Mouse (Mus musculus): ENCODE results near the gene Taok3. TPM values are rescaled to one million over a fixed set of nuclear protein-coding genes. Genes with fewer than 3 reads are reported as not detected.

The Taok3 gene
- polyA plus RNA-seq (2015; fragmentation: Nextera tagmentation; extraction: Ambion mirVana): 33.1 TPM in 2 replicates

- no peaks in the 10 kb centered on the region for H3K9me3 ChIP-seq (replicated peaks; ENCODE audit: control insufficient read depth, low read length)
- peak within 1 kb of the TSS; percentile 93 for H3K4me2 ChIP-seq (ENCODE audit: low read depth, low read length)
- peak within 1 kb of the TSS; percentile 87 for H3K9ac ChIP-seq (ENCODE audit: low read length)
- peak within 1 kb of the TSS; percentile 75 for H3K27ac ChIP-seq (ENCODE audit: low read length)
- peaks cover 23% of the 10 kb centered on the region for H3K4me1 ChIP-seq (ENCODE audit: control insufficient read depth, insufficient read depth, low read length)
- H3K4me3 ChIP-seq (replicated peaks; ENCODE audit: low read length): peak within 1 kb of the TSS; percentile 77
- peak; percentile 88 for ATAC-seq (ENCODE audit: insufficient read depth, low FRiP score)
- no peaks in the 10 kb centered on the region for H3K27me3 ChIP-seq (ENCODE audit: control insufficient read depth, insufficient read depth, low read length)
- under 1% methylated on average over 74 of the region's 74 CpGs for WGBS
- H3K36me3 ChIP-seq (ENCODE audit: control insufficient read depth, insufficient read depth, low read length): no peaks in the 10 kb centered on the region
Measured at GRCm38 (mm10) chr5:117119777-117120488, at the start of gene Taok3. TSS of gene Taok3 (plus strand) at chr5:117120129.

GRCm38 (mm10) chr5:117087718-117088117 lies 32.2 kb upstream of the Taok3 start:
- peak overlapping the region; percentile 13 for H3K4me3 ChIP-seq (replicated peaks; ENCODE audit: low read length)
- H3K27ac ChIP-seq (ENCODE audit: low read length): no peak overlapping the region
- H3K4me2 ChIP-seq (ENCODE audit: low read depth, low read length): peak overlapping the region; percentile 42
- no peak; the same call in 1 of the 2 replicates for ATAC-seq (ENCODE audit: insufficient read depth, low FRiP score)
- peaks cover 13% of the 10 kb centered on the region for H3K36me3 ChIP-seq (ENCODE audit: control insufficient read depth, insufficient read depth, low read length)
- 0 out of 2 replicates have a peak overlapping the region, but pooled peaks have one; percentile 46 for H3K9ac ChIP-seq (ENCODE audit: low read length)
- WGBS: 7% methylated on average over 13 of the region's 13 CpGs
- no peaks in the 10 kb centered on the region for H3K9me3 ChIP-seq (replicated peaks; ENCODE audit: control insufficient read depth, low read length)
- 0 out of 2 replicates have a peak, but pooled peaks cover 12% of the 10 kb centered on the region for H3K4me1 ChIP-seq (ENCODE audit: control insufficient read depth, insufficient read depth, low read length)
- no peaks in the 10 kb centered on the region for H3K27me3 ChIP-seq (ENCODE audit: control insufficient read depth, insufficient read depth, low read length)

GRCm38 (mm10) chr5:117089147-117089546 lies 30.8 kb upstream of the Taok3 start:
- no peak for ATAC-seq (ENCODE audit: insufficient read depth, low FRiP score)
- peaks cover 16% of the 10 kb centered on the region for H3K36me3 ChIP-seq (ENCODE audit: control insufficient read depth, insufficient read depth, low read length)
- no peak overlapping the region for H3K4me3 ChIP-seq (replicated peaks; ENCODE audit: low read length)
- H3K9me3 ChIP-seq (replicated peaks; ENCODE audit: control insufficient read depth, low read length): no peaks in the 10 kb centered on the region
- H3K27me3 ChIP-seq (ENCODE audit: control insufficient read depth, insufficient read depth, low read length): no peaks in the 10 kb centered on the region
- no peak overlapping the region for H3K9ac ChIP-seq (ENCODE audit: low read length)
- 0 out of 2 replicates have a peak, but pooled peaks cover 12% of the 10 kb centered on the region for H3K4me1 ChIP-seq (ENCODE audit: control insufficient read depth, insufficient read depth, low read length)
- 35% methylated on average over 3 of the region's 3 CpGs for WGBS
- H3K27ac ChIP-seq (ENCODE audit: low read length): no peak overlapping the region
- H3K4me2 ChIP-seq (ENCODE audit: low read depth, low read length): no peak overlapping the region

GRCm38 (mm10) chr5:117089786-117090185 lies 30.1 kb upstream of the Taok3 start:
- WGBS: 24% methylated on average over 5 of the region's 6 CpGs
- no peak overlapping the region for H3K4me2 ChIP-seq (ENCODE audit: low read depth, low read length)
- no peak overlapping the region for H3K27ac ChIP-seq (ENCODE audit: low read length)
- no peaks in the 10 kb centered on the region for H3K27me3 ChIP-seq (ENCODE audit: control insufficient read depth, insufficient read depth, low read length)
- H3K9ac ChIP-seq (ENCODE audit: low read length): no peak overlapping the region
- no peak for ATAC-seq (ENCODE audit: insufficient read depth, low FRiP score)
- peaks cover 16% of the 10 kb centered on the region for H3K36me3 ChIP-seq (ENCODE audit: control insufficient read depth, insufficient read depth, low read length)
- no peaks in the 10 kb centered on the region for H3K9me3 ChIP-seq (replicated peaks; ENCODE audit: control insufficient read depth, low read length)
- H3K4me1 ChIP-seq (ENCODE audit: control insufficient read depth, insufficient read depth, low read length): 0 out of 2 replicates have a peak, but pooled peaks cover 12% of the 10 kb centered on the region
- H3K4me3 ChIP-seq (replicated peaks; ENCODE audit: low read length): no peak overlapping the region

- WGBS: 41% methylated on average over 7 of the region's 7 CpGs
- no peak overlapping the region for H3K9ac ChIP-seq (ENCODE audit: low read length)
Measured at GRCm38 (mm10) chr5:117094431-117094830, 25.5 kb upstream of the Taok3 start.

GRCm38 (mm10) chr5:117096716-117097115 lies 23.2 kb upstream of the Taok3 start:
- no peak overlapping the region for H3K4me3 ChIP-seq (replicated peaks; ENCODE audit: low read length)
- ATAC-seq (ENCODE audit: insufficient read depth, low FRiP score): no peak
- no peak overlapping the region for H3K4me2 ChIP-seq (ENCODE audit: low read depth, low read length)
- peaks cover 22% of the 10 kb centered on the region for H3K36me3 ChIP-seq (ENCODE audit: control insufficient read depth, insufficient read depth, low read length)
- H3K27ac ChIP-seq (ENCODE audit: low read length): no peak overlapping the region
- 32% methylated on average over 3 of the region's 3 CpGs for WGBS
- no peaks in the 10 kb centered on the region for H3K27me3 ChIP-seq (ENCODE audit: control insufficient read depth, insufficient read depth, low read length)
- no peak overlapping the region for H3K9ac ChIP-seq (ENCODE audit: low read length)
- H3K9me3 ChIP-seq (replicated peaks; ENCODE audit: control insufficient read depth, low read length): no peaks in the 10 kb centered on the region
- no peaks in the 10 kb centered on the region for H3K4me1 ChIP-seq (ENCODE audit: control insufficient read depth, insufficient read depth, low read length)

More at GRCm38 (mm10) chr5:117094431-117094830, 25.5 kb upstream of the Taok3 start:
- Histone ChIP-seq H3K4me1 (ENCODE audit: control insufficient read depth, insufficient read depth, low read length) (0 out of 2 replicates have a peak, but pooled peaks cover 3% of the 10 kb centered on the region), H3K4me3 (replicated peaks; ENCODE audit: low read length) (no peak overlapping the region), H3K9me3 (replicated peaks; ENCODE audit: control insufficient read depth, low read length) (no peaks in the 10 kb centered on the region), H3K27ac (ENCODE audit: low read length) (no peak overlapping the region), H3K27me3 (ENCODE audit: control insufficient read depth, insufficient read depth, low read length) (no peaks in the 10 kb centered on the region), H3K36me3 (ENCODE audit: control insufficient read depth, insufficient read depth, low read length) (peaks cover 16% of the 10 kb centered on the region), H3K4me2 (ENCODE audit: low read depth, low read length) (no peak overlapping the region)
- no peak for ATAC-seq (ENCODE audit: insufficient read depth, low FRiP score)

GRCm38 (mm10) chr5:117099008-117099407 lies 20.9 kb upstream of the Taok3 start:
- 78% methylated on average over 5 of the region's 5 CpGs for WGBS

GRCm38 (mm10) chr5:117099742-117100141 lies 20.2 kb upstream of the Taok3 start:
- Histone ChIP-seq H3K4me1 (ENCODE audit: control insufficient read depth, insufficient read depth, low read length) (no peaks in the 10 kb centered on the region), H3K36me3 (ENCODE audit: control insufficient read depth, insufficient read depth, low read length) (peaks cover 17% of the 10 kb centered on the region; the same call in 1 of the 2 replicates), H3K27ac (ENCODE audit: low read length) (no peak overlapping the region), H3K27me3 (ENCODE audit: control insufficient read depth, insufficient read depth, low read length) (no peaks in the 10 kb centered on the region), H3K9me3 (replicated peaks; ENCODE audit: control insufficient read depth, low read length) (no peaks in the 10 kb centered on the region), H3K9ac (ENCODE audit: low read length) (no peak overlapping the region), H3K4me2 (ENCODE audit: low read depth, low read length) (no peak overlapping the region), H3K4me3 (replicated peaks; ENCODE audit: low read length) (no peak overlapping the region)
- WGBS: 84% methylated on average over 11 of the region's 11 CpGs
- no peak for ATAC-seq (ENCODE audit: insufficient read depth, low FRiP score)

More at GRCm38 (mm10) chr5:117099008-117099407, 20.9 kb upstream of the Taok3 start:
- ATAC-seq (ENCODE audit: insufficient read depth, low FRiP score): no peak
- H3K4me3 ChIP-seq (replicated peaks; ENCODE audit: low read length): no peak overlapping the region
- H3K4me1 ChIP-seq (ENCODE audit: control insufficient read depth, insufficient read depth, low read length): no peaks in the 10 kb centered on the region
- H3K9me3 ChIP-seq (replicated peaks; ENCODE audit: control insufficient read depth, low read length): no peaks in the 10 kb centered on the region
- no peak overlapping the region for H3K27ac ChIP-seq (ENCODE audit: low read length)
- no peak overlapping the region for H3K9ac ChIP-seq (ENCODE audit: low read length)
- no peaks in the 10 kb centered on the region for H3K27me3 ChIP-seq (ENCODE audit: control insufficient read depth, insufficient read depth, low read length)
- no peak overlapping the region for H3K4me2 ChIP-seq (ENCODE audit: low read depth, low read length)
- 0 out of 2 replicates have a peak, but pooled peaks cover 15% of the 10 kb centered on the region for H3K36me3 ChIP-seq (ENCODE audit: control insufficient read depth, insufficient read depth, low read length)

GRCm38 (mm10) chr5:117103194-117103929 lies 16.6 kb upstream of the Taok3 start:
- no peak overlapping the region for H3K9ac ChIP-seq (ENCODE audit: low read length)
- no peaks in the 10 kb centered on the region for H3K9me3 ChIP-seq (replicated peaks; ENCODE audit: control insufficient read depth, low read length)
- no peak overlapping the region for H3K4me2 ChIP-seq (ENCODE audit: low read depth, low read length)
- H3K27ac ChIP-seq (ENCODE audit: low read length): no peak overlapping the region
- WGBS: 92% methylated on average over 20 of the region's 20 CpGs
- no peak overlapping the region for H3K4me3 ChIP-seq (replicated peaks; ENCODE audit: low read length)
- no peaks in the 10 kb centered on the region for H3K4me1 ChIP-seq (ENCODE audit: control insufficient read depth, insufficient read depth, low read length)
- peaks cover 25% of the 10 kb centered on the region for H3K36me3 ChIP-seq (ENCODE audit: control insufficient read depth, insufficient read depth, low read length)
- H3K27me3 ChIP-seq (ENCODE audit: control insufficient read depth, insufficient read depth, low read length): no peaks in the 10 kb centered on the region
- ATAC-seq (ENCODE audit: insufficient read depth, low FRiP score): no peak
